In the genomic region with DNA sequence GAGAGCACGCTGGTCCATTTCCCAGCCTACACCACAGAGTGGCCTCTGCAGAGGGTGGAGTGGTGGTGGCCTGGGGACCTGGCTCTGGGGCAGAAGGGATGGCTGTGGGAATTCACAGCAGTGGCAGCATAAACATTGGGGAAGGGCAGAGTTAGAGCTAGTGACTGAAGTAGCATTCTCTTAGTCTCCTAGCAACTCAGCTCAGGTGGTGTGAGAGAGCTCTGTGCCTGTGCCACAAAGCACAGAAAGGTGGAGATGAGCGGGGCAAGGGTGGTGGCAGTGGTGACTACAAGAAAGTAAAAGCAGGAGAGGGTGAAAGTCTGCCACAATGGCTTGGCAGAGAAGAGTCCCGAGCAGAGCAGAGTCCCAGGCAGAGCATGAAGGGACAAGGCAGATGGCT, we compare ENCODE assay signal across 13 mouse cellular contexts.
"Had no signal": no experiment of that assay in that cellular context is flagged by ENCODE, and none has a peak within 500 bp of the region (broad histone marks: within the 10 kb centered on the region; RNA-seq: fewer than 3 reads in every experiment).

No protein-coding gene starts in this region.

- ATAC-seq: hindbrain, embryonic 16.5 days; inflammation-experienced regulatory T-cells, adult 6 months; intestine, postnatal 0 days; midbrain, embryonic 13.5 days had no signal

- H3K27ac ChIP-seq: kidney, postnatal 0 days; left cerebral cortex, adult 2 months; liver, embryonic 13.5 days; macrophage; midbrain, embryonic 13.5 days had no signal

- H3K4me2 ChIP-seq: liver, embryonic 13.5 days; midbrain, embryonic 13.5 days had no signal

- DNase-seq: kidney, adult 2 months; kidney, postnatal 25 days; layer of hippocampus, postnatal 36 days; liver, embryonic 13.5 days; thymus, adult 18-20 months; thymus, postnatal 36 days had no signal

- H3K36me3 ChIP-seq: liver, embryonic 13.5 days; midbrain, embryonic 13.5 days had no signal

- H3K4me1 ChIP-seq: liver, embryonic 13.5 days; midbrain, embryonic 13.5 days had no signal

- H3K27me3 ChIP-seq: liver, embryonic 13.5 days; midbrain, embryonic 13.5 days had no signal

- H3K9ac ChIP-seq: liver, embryonic 13.5 days; midbrain, embryonic 13.5 days had no signal

- H3K9me3 ChIP-seq: liver, embryonic 13.5 days; midbrain, embryonic 13.5 days had no signal

- H3K4me3 ChIP-seq: left cerebral cortex, adult 2 months; liver, embryonic 13.5 days; midbrain, embryonic 13.5 days had no signal
